Mouse (Mus musculus) midbrain, embryonic 16.5 days (tissue): Measurements from ENCODE around the gene Gm13289. TPM values are rescaled to one million over a fixed set of nuclear protein-coding genes. Genes with fewer than 3 reads are reported as not detected.
"Not testable (repeated sequence)": the region's sequence is repeated elsewhere in the genome, so short reads cannot be mapped to it uniquely, and the experiment has no call there.

Experiments used
- ATAC-seq: fragments of 200-750 bp; cut with Nextera tagmentation; 2 replicates; pipeline ENCODE4 v1.8.0; 2017; ENCODE audit warnings: moderate TSS enrichment
- H3K27ac ChIP-seq: fragments of 300-500 bp; sonication (generic); 2 replicates; pipeline ENCODE4 v1.5.1; 2014; ENCODE audit warnings: mild to moderate bottlenecking, low read length, mixed read lengths
- H3K27me3 ChIP-seq: fragments of 300-500 bp; sonication (generic); 2 replicates; pipeline ENCODE4 v1.6.1; 2014; ENCODE audit warnings: low read depth, low read length, mixed read lengths; ENCODE audit not compliant: control insufficient read depth, insufficient read depth
- H3K36me3 ChIP-seq: fragments of 300-500 bp; sonication (generic); 2 replicates; pipeline ENCODE4 v1.6.1; 2014; ENCODE audit warnings: mild to moderate bottlenecking, low read length, moderate library complexity, mixed read lengths; ENCODE audit not compliant: control insufficient read depth, insufficient read depth
- H3K4me1 ChIP-seq: fragments of 300-500 bp; sonication (generic); 2 replicates; pipeline ENCODE4 v1.6.1; 2014; ENCODE audit warnings: mild to moderate bottlenecking, low read length, mixed read lengths; ENCODE audit not compliant: control insufficient read depth, insufficient read depth
- H3K4me2 ChIP-seq: fragments of 300-500 bp; sonication (generic); 2 replicates; pipeline ENCODE4 v1.6.1; 2014; ENCODE audit warnings: mild to moderate bottlenecking, low read length, mixed read lengths
- H3K4me3 ChIP-seq: fragments of 300-500 bp; sonication (generic); 2 replicates; pipeline ENCODE4 v1.5.1; 2014; ENCODE audit warnings: low read depth, mild to moderate bottlenecking, low read length, moderate library complexity, mixed read lengths
- H3K9ac ChIP-seq: fragments of 300-500 bp; sonication (generic); 2 replicates; pipeline ENCODE4 v1.6.1; 2014; ENCODE audit warnings: low read depth, low read length, mixed read lengths
- H3K9me3 ChIP-seq: fragments of 300-500 bp; sonication (generic); replicated peaks from 2 replicates; pipeline ENCODE4 v1.6.1; 2014; ENCODE audit warnings: mild to moderate bottlenecking, low read length, mixed read lengths; ENCODE audit not compliant: control insufficient read depth, poor library complexity, severe bottlenecking
- whole genome bisulfite sequencing: fragments of 180-500 bp; shearing (Covaris S2); extraction: QIAGEN DNeasy Blood & Tissue Kit; methylation state at CpG from one replicate; pipeline ENCODE4 v1.1.7; 2014; 5-methylcytosine and 5-hydroxymethylcytosine counted together
- polyA plus RNA-seq: library from polyadenylated mRNA; unstranded; fragments of >200 nt; fragmentation: Nextera tagmentation; extraction: Ambion mirVana; gene quantifications from 2 replicates; pipeline ENCODE4 v1.2.1, GENCODE M21; 2015

Gm13289 gene
- polyA plus RNA-seq, 1 experiment from 2014 or later, result not detected

GRCm38 (mm10) chr4:88756581-88757513 lies 19.9 kb upstream of the Gm13289 start:
- H3K9me3 ChIP-seq, H3K27me3 ChIP-seq, H3K36me3 ChIP-seq, ATAC-seq, H3K4me1 ChIP-seq: not testable (repeated sequence)
- peak overlapping the region; percentile 74 for H3K4me2 ChIP-seq
- peak overlapping the region; percentile 45; the same call in 1 of the 2 replicates for H3K9ac ChIP-seq
- 11% methylated on average over 28 of the region's 31 CpGs for WGBS
- peak overlapping the region; percentile 41 for H3K4me3 ChIP-seq
- H3K27ac ChIP-seq, result peak overlapping the region; percentile 55; the same call in 1 of the 2 replicates

- peak; percentile 100 for ATAC-seq
- Histone ChIP-seq H3K27ac (peak overlapping the region; percentile 55; the same call in 1 of the 2 replicates), H3K4me3 (peak overlapping the region; percentile 41), H3K4me2 (peak overlapping the region; percentile 74), H3K9ac (peak overlapping the region; percentile 45; the same call in 1 of the 2 replicates)
- H3K27me3 ChIP-seq, H3K36me3 ChIP-seq, H3K9me3 ChIP-seq, H3K4me1 ChIP-seq: not testable (repeated sequence)
- WGBS, result 0% methylated on average over 21 of the region's 21 CpGs
These were observed 19.1 kb upstream of the Gm13289 start for GRCm38 (mm10) chr4:88757628-88758031.

- not testable (repeated sequence) for H3K4me3 ChIP-seq, H3K4me2 ChIP-seq, H3K9ac ChIP-seq, H3K36me3 ChIP-seq, H3K27ac ChIP-seq, ATAC-seq, H3K27me3 ChIP-seq, H3K9me3 ChIP-seq, H3K4me1 ChIP-seq
- WGBS, result 90% methylated on average over 9 of the region's 9 CpGs
These were observed 18.0 kb upstream of the Gm13289 start for GRCm38 (mm10) chr4:88758751-88759150.

GRCm38 (mm10) chr4:88759610-88760268 lies 17.0 kb upstream of the Gm13289 start, which contains the start of gene Gm13283:
TSS of gene Gm13283 (plus strand) at chr4:88760119.
- H3K9ac ChIP-seq, ATAC-seq: not testable (repeated sequence)
- WGBS, result 36% methylated on average over 6 of the region's 14 CpGs

GRCm38 (mm10) chr4:88760431-88760830 lies 16.3 kb upstream of the Gm13289 start:
- WGBS, result 0% methylated on average over 12 of the region's 28 CpGs
- H3K36me3 ChIP-seq, H3K9me3 ChIP-seq, H3K4me1 ChIP-seq, H3K27ac ChIP-seq, H3K27me3 ChIP-seq, ATAC-seq, H3K9ac ChIP-seq: not testable (repeated sequence)
- H3K4me2 ChIP-seq, result peak overlapping the region; percentile 60
- H3K4me3 ChIP-seq, result peak overlapping the region; percentile 32

More at GRCm38 (mm10) chr4:88759610-88760268, 17.0 kb upstream of the Gm13289 start, which contains the start of gene Gm13283:
- not testable (repeated sequence) for H3K27ac ChIP-seq, H3K9me3 ChIP-seq, H3K27me3 ChIP-seq, H3K4me1 ChIP-seq, H3K36me3 ChIP-seq
- Histone ChIP-seq H3K4me3 (peak within 1 kb of the TSS; percentile 32), H3K4me2 (peak within 1 kb of the TSS; percentile 60)

- not testable (repeated sequence) for H3K27ac ChIP-seq, H3K4me1 ChIP-seq, H3K27me3 ChIP-seq, ATAC-seq, H3K4me2 ChIP-seq, H3K9me3 ChIP-seq, H3K9ac ChIP-seq, H3K36me3 ChIP-seq, H3K4me3 ChIP-seq
- 65% methylated on average over 6 of the region's 8 CpGs for WGBS
These were observed 14.9 kb upstream of the Gm13289 start for GRCm38 (mm10) chr4:88761776-88762175.

GRCm38 (mm10) chr4:88762341-88762740 lies 14.4 kb upstream of the Gm13289 start:
- H3K4me2 ChIP-seq, result not testable (repeated sequence)

GRCm38 (mm10) chr4:88763384-88764018 lies 13.2 kb upstream of the Gm13289 start:
- Histone ChIP-seq H3K4me3 (peak overlapping the region; percentile 34), H3K4me2 (peak overlapping the region; percentile 60)
- H3K9me3 ChIP-seq, H3K27me3 ChIP-seq, ATAC-seq, H3K27ac ChIP-seq, H3K4me1 ChIP-seq, H3K9ac ChIP-seq, H3K36me3 ChIP-seq: not testable (repeated sequence)
- 5% methylated on average over 21 of the region's 42 CpGs for WGBS

More at GRCm38 (mm10) chr4:88762341-88762740, 14.4 kb upstream of the Gm13289 start:
- not testable (repeated sequence) for H3K4me1 ChIP-seq, H3K4me3 ChIP-seq, H3K36me3 ChIP-seq, H3K9ac ChIP-seq, H3K27ac ChIP-seq, ATAC-seq, H3K9me3 ChIP-seq, H3K27me3 ChIP-seq
- WGBS, result 59% methylated on average over 7 of the region's 9 CpGs
